Mouse (Mus musculus): ENCODE results near the gene Slc16a5. TPM values are rescaled to one million over a fixed set of nuclear protein-coding genes. Genes with fewer than 3 reads are reported as not detected.
A peak's percentile ranks its signal among the peaks of the same experiment; 100 is the strongest.

The Slc16a5 gene
- polyA plus RNA-seq, 1 experiment, result not detected

DNA sequence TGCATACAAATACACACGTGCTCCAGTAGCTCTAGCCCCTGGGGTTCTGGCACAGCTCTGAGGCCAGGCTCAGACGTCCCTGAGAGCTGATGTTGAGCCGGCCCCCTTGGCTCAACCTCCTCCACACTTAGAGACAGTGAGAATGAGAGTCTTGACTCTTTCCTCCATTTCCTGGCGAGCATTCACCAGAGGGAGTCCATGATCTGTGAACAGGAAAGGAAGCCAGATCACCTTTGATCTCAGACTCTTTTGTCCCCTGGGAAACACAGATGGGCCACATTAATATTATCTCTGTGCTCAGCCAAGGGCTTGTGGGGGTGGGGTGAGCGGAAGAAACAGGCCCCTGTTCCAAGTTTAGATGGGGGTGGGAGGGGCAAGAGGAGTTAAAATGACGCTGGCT lies 4.9 kb upstream of the Slc16a5 start:
- Histone ChIP-seq H3K9me3 (replicated peaks; ENCODE audit: control insufficient read depth, insufficient read depth, low read length, poor library complexity, severe bottlenecking) (no peaks in the 10 kb centered on the region), H3K9ac (ENCODE audit: low read depth, poor library complexity, severe bottlenecking) (no peak overlapping the region), H3K4me1 (ENCODE audit: control insufficient read depth, insufficient read depth, low read length) (peaks cover 3% of the 10 kb centered on the region), H3K27me3 (ENCODE audit: control insufficient read depth, insufficient read depth, low read length, poor library complexity, severe bottlenecking) (no peaks in the 10 kb centered on the region), H3K4me3 (ENCODE audit: low read depth, low read length) (no peak overlapping the region), H3K36me3 (ENCODE audit: control insufficient read depth, insufficient read depth, low read length, poor library complexity, severe bottlenecking) (no peaks in the 10 kb centered on the region), H3K27ac (ENCODE audit: insufficient read depth, low read length) (no peak overlapping the region)
- TF ChIP-seq CTCF (IDR thresholded peaks at IDR 0.05; ENCODE audit: low read depth, low read length) (no peak), POLR2A (IDR thresholded peaks at IDR 0.05; ENCODE audit: insufficient read depth, low read length) (no peak), EP300 (IDR thresholded peaks at IDR 0.05; ENCODE audit: insufficient read depth, low read depth, low read length) (no peak)

DNA sequence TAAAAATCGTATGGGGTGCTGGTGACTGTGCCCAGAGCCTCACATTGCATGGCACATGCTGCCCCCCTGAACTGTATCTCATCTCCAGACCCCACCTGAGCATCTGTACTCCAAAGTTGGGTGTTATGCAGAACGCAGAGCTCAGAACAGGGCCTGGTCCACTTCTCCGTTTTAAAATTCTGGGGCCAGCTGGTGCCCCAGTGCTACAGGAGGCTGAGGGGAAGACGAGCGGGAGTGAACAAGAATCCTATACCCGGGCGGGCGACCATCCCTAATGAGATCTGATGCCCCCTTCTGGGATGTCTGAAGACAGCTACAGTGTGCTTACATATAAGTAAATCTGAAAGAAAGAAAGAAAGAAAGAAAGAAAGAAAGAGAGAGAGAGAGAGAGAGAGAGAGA lies 1.3 kb upstream of the Slc16a5 start:
- Histone ChIP-seq H3K27ac (ENCODE audit: insufficient read depth, low read length) (no peak overlapping the region), H3K9me3 (replicated peaks; ENCODE audit: control insufficient read depth, insufficient read depth, low read length, poor library complexity, severe bottlenecking) (no peaks in the 10 kb centered on the region), H3K4me3 (ENCODE audit: low read depth, low read length) (no peak overlapping the region), H3K9ac (ENCODE audit: low read depth, poor library complexity, severe bottlenecking) (no peak overlapping the region), H3K27me3 (ENCODE audit: control insufficient read depth, insufficient read depth, low read length, poor library complexity, severe bottlenecking) (no peaks in the 10 kb centered on the region), H3K36me3 (ENCODE audit: control insufficient read depth, insufficient read depth, low read length, poor library complexity, severe bottlenecking) (no peaks in the 10 kb centered on the region), H3K4me1 (ENCODE audit: control insufficient read depth, insufficient read depth, low read length) (peaks cover 17% of the 10 kb centered on the region)
- no peak for TF ChIP-seq POLR2A (IDR thresholded peaks at IDR 0.05; ENCODE audit: insufficient read depth, low read length)
- TF ChIP-seq EP300 (IDR thresholded peaks at IDR 0.05; ENCODE audit: insufficient read depth, low read depth, low read length), result no peak
- no peak for TF ChIP-seq CTCF (IDR thresholded peaks at IDR 0.05; ENCODE audit: low read depth, low read length)

- no peaks in the 10 kb centered on the region for H3K36me3 ChIP-seq (ENCODE audit: control insufficient read depth, insufficient read depth, low read length, poor library complexity, severe bottlenecking)
- TF ChIP-seq CTCF (IDR thresholded peaks at IDR 0.05; ENCODE audit: low read depth, low read length) (no peak), POLR2A (IDR thresholded peaks at IDR 0.05; ENCODE audit: insufficient read depth, low read length) (no peak), EP300 (IDR thresholded peaks at IDR 0.05; ENCODE audit: insufficient read depth, low read depth, low read length) (no peak)
- no peaks in the 10 kb centered on the region for H3K27me3 ChIP-seq (ENCODE audit: control insufficient read depth, insufficient read depth, low read length, poor library complexity, severe bottlenecking)
- no peak overlapping the region for H3K9ac ChIP-seq (ENCODE audit: low read depth, poor library complexity, severe bottlenecking)
- H3K4me3 ChIP-seq (ENCODE audit: low read depth, low read length), result no peak overlapping the region
- H3K4me1 ChIP-seq (ENCODE audit: control insufficient read depth, insufficient read depth, low read length), result peaks cover 17% of the 10 kb centered on the region
- no peaks in the 10 kb centered on the region for H3K9me3 ChIP-seq (replicated peaks; ENCODE audit: control insufficient read depth, insufficient read depth, low read length, poor library complexity, severe bottlenecking)
- H3K27ac ChIP-seq (ENCODE audit: insufficient read depth, low read length), result no peak overlapping the region
Observed at GRCm38 (mm10) chr11:115461846-115462242, 430 bp upstream of the Slc16a5 start.

GRCm38 (mm10) chr11:115463397-115463796 lies 1.1 kb downstream of the Slc16a5 start:
- Histone ChIP-seq H3K27me3 (ENCODE audit: control insufficient read depth, insufficient read depth, low read length, poor library complexity, severe bottlenecking) (no peaks in the 10 kb centered on the region), H3K27ac (ENCODE audit: insufficient read depth, low read length) (no peak overlapping the region), H3K4me3 (ENCODE audit: low read depth, low read length) (no peak overlapping the region), H3K36me3 (ENCODE audit: control insufficient read depth, insufficient read depth, low read length, poor library complexity, severe bottlenecking) (no peaks in the 10 kb centered on the region), H3K4me1 (ENCODE audit: control insufficient read depth, insufficient read depth, low read length) (peaks cover 17% of the 10 kb centered on the region), H3K9ac (ENCODE audit: low read depth, poor library complexity, severe bottlenecking) (no peak overlapping the region), H3K9me3 (replicated peaks; ENCODE audit: control insufficient read depth, insufficient read depth, low read length, poor library complexity, severe bottlenecking) (no peaks in the 10 kb centered on the region)
- TF ChIP-seq POLR2A (IDR thresholded peaks at IDR 0.05; ENCODE audit: insufficient read depth, low read length) (no peak), EP300 (IDR thresholded peaks at IDR 0.05; ENCODE audit: insufficient read depth, low read depth, low read length) (peak; percentile 79; the same call in 1 of the 2 replicates), CTCF (IDR thresholded peaks at IDR 0.05; ENCODE audit: low read depth, low read length) (no peak)

GRCm38 (mm10) chr11:115464851-115465250 lies 2.6 kb downstream of the Slc16a5 start:
- H3K4me3 ChIP-seq (ENCODE audit: low read depth, low read length), result no peak overlapping the region
- no peaks in the 10 kb centered on the region for H3K9me3 ChIP-seq (replicated peaks; ENCODE audit: control insufficient read depth, insufficient read depth, low read length, poor library complexity, severe bottlenecking)
- no peaks in the 10 kb centered on the region for H3K36me3 ChIP-seq (ENCODE audit: control insufficient read depth, insufficient read depth, low read length, poor library complexity, severe bottlenecking)

DNA sequence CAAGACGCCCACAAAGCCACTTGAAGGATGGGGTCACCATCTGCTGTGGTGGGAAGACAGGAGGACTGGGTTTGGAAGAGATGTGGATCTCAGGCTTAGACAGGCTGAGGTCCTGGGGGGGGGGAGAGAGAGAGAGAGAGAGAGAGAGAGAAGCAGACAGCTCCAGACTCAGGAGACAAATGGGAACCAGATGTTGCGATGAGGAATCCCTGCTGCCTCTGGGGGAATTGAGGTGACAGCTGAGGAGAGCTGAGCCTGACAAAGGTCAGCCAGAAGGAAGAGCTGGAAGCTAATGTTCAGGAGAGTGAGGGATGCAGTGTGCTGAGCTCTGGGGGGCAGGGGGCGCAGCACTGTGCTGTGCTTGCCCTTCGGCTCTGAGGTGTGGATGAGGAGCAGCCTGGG lies 4.9 kb downstream of the Slc16a5 start:
- Histone ChIP-seq H3K36me3 (ENCODE audit: control insufficient read depth, insufficient read depth, low read length, poor library complexity, severe bottlenecking) (no peaks in the 10 kb centered on the region), H3K9ac (ENCODE audit: low read depth, poor library complexity, severe bottlenecking) (no peak overlapping the region), H3K4me3 (ENCODE audit: low read depth, low read length) (no peak overlapping the region), H3K27me3 (ENCODE audit: control insufficient read depth, insufficient read depth, low read length, poor library complexity, severe bottlenecking) (no peaks in the 10 kb centered on the region), H3K27ac (ENCODE audit: insufficient read depth, low read length) (no peak overlapping the region), H3K9me3 (replicated peaks; ENCODE audit: control insufficient read depth, insufficient read depth, low read length, poor library complexity, severe bottlenecking) (no peaks in the 10 kb centered on the region), H3K4me1 (ENCODE audit: control insufficient read depth, insufficient read depth, low read length) (peaks cover 16% of the 10 kb centered on the region)
- TF ChIP-seq EP300 (IDR thresholded peaks at IDR 0.05; ENCODE audit: insufficient read depth, low read depth, low read length), result no peak
- TF ChIP-seq POLR2A (IDR thresholded peaks at IDR 0.05; ENCODE audit: insufficient read depth, low read length), result no peak
- TF ChIP-seq CTCF (IDR thresholded peaks at IDR 0.05; ENCODE audit: low read depth, low read length), result no peak

More at GRCm38 (mm10) chr11:115464851-115465250, 2.6 kb downstream of the Slc16a5 start:
- peaks cover 17% of the 10 kb centered on the region for H3K4me1 ChIP-seq (ENCODE audit: control insufficient read depth, insufficient read depth, low read length)
- TF ChIP-seq CTCF (IDR thresholded peaks at IDR 0.05; ENCODE audit: low read depth, low read length) (no peak), EP300 (IDR thresholded peaks at IDR 0.05; ENCODE audit: insufficient read depth, low read depth, low read length) (no peak), POLR2A (IDR thresholded peaks at IDR 0.05; ENCODE audit: insufficient read depth, low read length) (no peak)
- no peaks in the 10 kb centered on the region for H3K27me3 ChIP-seq (ENCODE audit: control insufficient read depth, insufficient read depth, low read length, poor library complexity, severe bottlenecking)
- H3K9ac ChIP-seq (ENCODE audit: low read depth, poor library complexity, severe bottlenecking), result no peak overlapping the region
- no peak overlapping the region for H3K27ac ChIP-seq (ENCODE audit: insufficient read depth, low read length)
